Mouse (Mus musculus): Measurements from ENCODE around the gene Tmem186. TPM values are rescaled to one million over a fixed set of nuclear protein-coding genes. Genes with fewer than 3 reads are reported as not detected.

Tmem186 gene
- polyA plus RNA-seq, 2 experiments from 2014 or later: 10.1 to 15.7 TPM

DNA sequence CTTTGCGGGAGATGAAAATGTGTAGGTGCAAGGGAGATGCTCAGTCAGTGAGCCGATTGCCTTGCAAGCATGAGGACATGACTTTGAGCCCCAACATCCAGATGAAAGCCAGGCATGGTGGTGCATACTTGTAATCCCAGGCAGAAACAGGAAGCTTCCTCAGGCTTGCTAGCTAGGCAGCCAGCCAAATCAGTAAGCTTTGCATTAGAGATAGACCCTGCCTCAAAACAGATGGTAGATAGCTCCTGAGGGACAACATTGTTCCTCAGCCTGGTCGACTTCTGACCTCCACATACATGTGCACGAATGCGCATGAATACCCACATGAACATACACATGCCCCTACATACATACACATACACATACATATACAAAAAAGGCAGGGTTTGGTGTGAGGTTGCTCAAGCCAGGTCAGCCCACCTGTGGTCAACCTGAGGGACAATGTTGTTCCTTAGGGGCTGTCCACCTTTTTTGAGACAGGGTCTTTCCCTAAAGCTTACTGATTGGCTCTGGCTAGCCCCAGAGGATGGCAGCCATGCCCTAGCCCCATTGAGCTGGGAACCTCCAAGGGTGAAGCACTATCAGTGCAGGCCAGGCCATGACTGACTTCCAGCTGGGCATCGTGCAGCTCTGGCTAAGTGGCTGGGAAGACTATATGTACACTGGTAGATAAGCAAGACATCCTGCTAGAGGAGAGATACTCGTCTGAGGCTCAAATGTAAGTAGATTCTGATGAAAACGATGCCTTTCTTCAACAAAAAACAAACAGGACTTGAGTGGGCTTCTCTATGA lies 25.1 kb downstream of the Tmem186 start:
- no peak for ATAC-seq

DNA sequence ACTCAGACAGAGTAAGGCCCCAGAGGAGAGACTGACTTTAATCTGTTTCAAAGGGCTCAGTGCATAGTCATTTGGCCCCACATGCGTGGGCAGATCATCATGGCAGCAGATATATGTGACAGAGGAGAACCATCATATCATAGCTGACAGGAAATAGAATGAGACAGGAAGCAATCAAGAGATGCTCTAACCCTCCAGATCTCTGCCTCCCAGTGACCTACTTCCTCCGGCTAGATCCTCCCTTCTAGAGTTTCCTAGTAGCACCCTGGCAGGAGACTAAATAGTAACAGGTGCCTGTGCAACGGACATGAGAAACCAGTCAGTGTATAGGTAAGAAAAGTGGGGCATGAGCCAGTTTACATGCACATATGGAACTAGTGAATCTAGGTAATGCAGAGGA lies 27.1 kb downstream of the Tmem186 start:
- ATAC-seq: peak; percentile 77

DNA sequence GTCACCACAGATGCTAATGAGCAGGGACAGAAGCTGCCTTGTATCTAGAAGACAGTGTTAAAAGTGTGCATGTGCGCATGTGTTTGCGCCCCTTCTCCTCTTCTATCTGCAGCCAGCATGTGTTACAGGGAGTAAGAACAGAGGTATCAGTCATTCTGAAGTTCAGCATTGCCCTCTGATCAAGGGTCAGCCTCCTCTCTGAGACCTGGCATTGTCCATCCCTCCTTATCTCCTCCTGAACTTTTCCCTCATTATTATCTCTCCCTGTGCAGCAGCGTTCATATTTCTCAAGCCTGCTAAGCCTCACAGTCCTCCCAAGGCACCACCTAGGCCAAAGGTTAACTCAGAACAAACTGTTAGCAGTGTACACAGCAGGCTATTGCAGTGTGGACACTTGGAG lies 33.7 kb downstream of the Tmem186 start:
- ATAC-seq: no peak

DNA sequence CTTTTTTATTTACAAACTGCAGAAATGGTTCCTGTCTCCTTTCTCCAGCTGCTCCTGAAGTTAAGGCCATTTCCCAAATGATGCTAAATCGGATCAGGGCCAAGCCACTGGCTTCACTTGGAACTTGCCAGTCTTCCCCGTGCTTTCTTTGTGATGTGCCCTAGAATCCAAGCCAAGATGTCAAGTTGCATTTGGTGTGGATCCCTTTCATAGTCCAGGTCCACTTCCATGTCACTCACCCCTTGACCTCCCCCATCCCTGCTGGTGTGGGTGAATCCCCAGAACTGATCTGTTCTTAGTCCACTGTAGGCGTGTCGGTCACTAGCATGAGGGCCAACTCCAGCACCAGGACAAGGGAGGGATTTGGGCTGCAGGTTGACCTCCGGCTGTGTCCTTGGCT lies 40.0 kb downstream of the Tmem186 start:
- no peak for ATAC-seq

DNA sequence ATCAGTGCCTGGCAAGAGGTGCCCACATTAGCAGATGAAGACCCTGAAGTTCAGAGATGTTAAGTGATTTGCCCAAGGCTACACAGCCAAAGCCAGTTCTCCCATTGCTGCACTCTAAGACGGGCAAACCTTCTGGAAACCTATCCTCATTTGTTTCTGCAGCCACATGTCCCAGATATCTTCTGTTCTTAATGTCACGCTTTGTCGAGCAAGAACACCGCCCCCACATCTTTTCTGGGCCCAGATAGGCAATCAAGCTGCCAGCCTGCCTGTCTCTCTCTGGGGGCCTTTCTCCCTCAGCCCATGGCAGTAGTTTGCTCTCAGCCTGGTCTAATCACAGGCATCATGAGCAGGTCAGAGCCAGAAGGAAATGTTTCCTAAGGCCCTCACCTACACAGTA lies 41.2 kb downstream of the Tmem186 start:
- ATAC-seq: no peak

DNA sequence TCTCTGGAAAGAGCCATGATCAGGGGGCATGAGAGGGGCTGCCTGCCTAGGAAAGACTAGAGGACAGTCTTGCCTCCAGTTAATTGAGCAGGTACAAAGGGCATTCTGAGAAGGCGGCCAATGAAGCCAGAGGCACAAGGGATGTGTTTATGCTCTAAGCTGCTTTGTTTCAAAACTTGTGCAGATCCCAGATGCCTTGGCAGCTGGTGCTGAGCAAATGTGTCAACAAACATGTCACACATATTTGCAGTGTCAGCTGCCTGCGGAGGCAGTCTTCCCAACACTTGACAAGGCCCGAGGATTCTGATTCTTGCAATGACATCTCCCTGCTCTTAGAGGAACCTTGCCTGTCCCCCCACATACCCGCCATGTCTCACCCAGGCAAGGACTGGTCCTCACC lies 42.1 kb downstream of the Tmem186 start:
- ATAC-seq: no peak

DNA sequence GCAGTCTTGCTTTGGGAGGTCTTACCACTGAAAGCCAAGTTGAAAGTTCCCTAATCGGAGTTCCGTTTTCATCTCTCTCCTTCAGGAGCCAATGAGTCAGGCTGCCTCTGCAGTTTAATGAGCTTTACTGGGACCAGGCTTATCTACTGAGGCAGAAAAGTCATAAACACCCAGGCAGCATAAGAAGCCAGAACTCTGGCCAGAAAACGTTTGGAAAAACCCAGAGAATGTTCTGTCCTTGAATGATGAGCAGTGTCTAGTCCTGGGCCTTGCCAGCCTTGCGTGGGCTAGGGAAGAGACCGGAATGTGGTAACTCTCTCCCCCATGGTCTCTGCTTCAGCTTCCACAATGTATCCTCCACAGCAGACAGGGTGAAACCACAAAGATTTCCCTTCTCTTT lies 52.5 kb downstream of the Tmem186 start:
- no peak for ATAC-seq

DNA sequence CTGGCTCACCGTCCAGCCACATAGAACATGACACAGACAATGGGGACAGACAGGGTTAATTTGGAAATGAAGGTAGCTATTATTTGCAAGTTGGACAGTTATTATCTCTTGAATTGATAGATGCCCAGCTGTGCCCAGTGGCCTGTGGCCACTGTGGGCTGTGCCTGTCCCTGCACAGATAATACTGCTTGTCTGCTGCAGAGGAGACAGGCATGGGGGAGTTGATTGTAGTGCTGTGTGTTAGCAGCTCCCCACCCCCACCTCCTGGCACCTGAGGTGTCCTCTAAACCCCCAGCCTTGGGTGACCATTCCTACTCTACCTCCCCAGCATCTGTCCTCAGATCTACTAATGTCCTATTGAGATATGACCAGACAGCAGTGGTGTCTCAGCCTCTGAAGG lies 53.3 kb downstream of the Tmem186 start:
- no peak for ATAC-seq

Other genes with a start within 250 kb of the Tmem186 start
- not detected for gene Tmem114, start 212.6 kb downstream of the Tmem186 start, polyA plus RNA-seq (2017; shearing (Covaris generic))
- 10 to 100 TPM; 24.1 to 35.5 TPM for gene Mettl22, start 166.9 kb downstream of the Tmem186 start, polyA plus RNA-seq (2017; shearing (Covaris generic))
- 1 to 10 TPM in 1 of 2 experiments, under 1 TPM in 1; 0.74 to 1.8 TPM for gene Abat, start 124.3 kb downstream of the Tmem186 start, polyA plus RNA-seq (2017; shearing (Covaris generic))
- 100 to 1,000 TPM in 1 of 2 experiments, 10 to 100 TPM in 1; 93.6 to 129 TPM for gene Pmm2, start within 50 bp of the Tmem186 start, polyA plus RNA-seq (2017; shearing (Covaris generic))
- 10 to 100 TPM; 11.7 to 29.4 TPM for gene Carhsp1, start 34.4 kb upstream of the Tmem186 start, polyA plus RNA-seq (2017; shearing (Covaris generic))
- gene Gm5767, start 43.1 kb upstream of the Tmem186 start, polyA plus RNA-seq (2017; shearing (Covaris generic)): not detected
- gene Usp7, start 154.6 kb upstream of the Tmem186 start, polyA plus RNA-seq (2017; shearing (Covaris generic)): 10 to 100 TPM; 39.2 to 51.8 TPM
- gene 1810013L24Rik, start 192.4 kb upstream of the Tmem186 start, polyA plus RNA-seq (2017; shearing (Covaris generic)): 10 to 100 TPM; 16.6 to 25.7 TPM

Data from CD4-positive, CD25-positive, alpha-beta regulatory T cell, adult 4 months (primary cell).